In the genomic region with DNA sequence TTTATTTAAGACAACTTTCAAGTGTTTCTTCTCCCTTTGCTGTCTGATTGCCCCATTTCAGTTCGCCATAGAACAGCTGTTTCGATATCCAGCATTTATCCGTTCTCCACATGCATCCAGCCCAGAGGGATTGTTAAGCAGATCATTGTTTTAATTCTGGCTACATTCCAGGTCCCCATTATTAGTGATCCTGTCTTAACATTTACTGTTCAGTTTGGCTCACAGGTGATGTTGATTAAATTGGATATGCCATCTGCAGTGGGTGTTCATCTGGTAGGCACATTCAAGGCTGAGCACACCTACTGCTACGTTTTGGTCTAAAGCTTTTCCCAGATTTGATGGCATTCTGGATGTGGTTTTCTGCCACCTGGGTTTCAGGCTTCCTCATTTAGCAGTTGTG, we compare ENCODE assay signal across 17 mouse cellular contexts.
"Had no signal": no experiment of that assay in that cellular context is flagged by ENCODE, and none has a peak within 500 bp of the region (broad histone marks: within the 10 kb centered on the region; RNA-seq: fewer than 3 reads in every experiment).

No protein-coding gene starts in this region.

- H3K4me3 ChIP-seq: kidney, embryonic 15.5 days; left cerebral cortex, adult 2 months; liver, embryonic 13.5 days; myocyte; stomach, embryonic 15.5 days had no signal

- H3K9me3 ChIP-seq: kidney, embryonic 15.5 days; liver, embryonic 13.5 days; stomach, embryonic 15.5 days had no signal

- H3K36me3 ChIP-seq: kidney, embryonic 15.5 days; liver, embryonic 13.5 days; stomach, embryonic 15.5 days had no signal

- H3K27ac ChIP-seq: kidney, embryonic 15.5 days; left cerebral cortex, adult 2 months; liver, embryonic 13.5 days; stomach, embryonic 15.5 days had no signal

- H3K9ac ChIP-seq: kidney, embryonic 15.5 days; liver, embryonic 13.5 days; stomach, embryonic 15.5 days had no signal

- H3K4me1 ChIP-seq: kidney, embryonic 15.5 days; liver, embryonic 13.5 days; stomach, embryonic 15.5 days had no signal

- H3K4me2 ChIP-seq: kidney, embryonic 15.5 days; liver, embryonic 13.5 days; midbrain, embryonic 11.5 days; stomach, embryonic 15.5 days had no signal

- DNase-seq: kidney, adult 8-10 months; kidney, postnatal 10 days; kidney, postnatal 36 days; layer of hippocampus, postnatal 36 days; liver, embryonic 13.5 days; lung, adult 2 months; lung, postnatal 14 days; lung, postnatal 4 days; midbrain, embryonic 14.5 days; right cerebral cortex, postnatal 25 days; spleen, adult 18-20 months; thymus, postnatal 25 days had no signal

- H3K27me3 ChIP-seq: kidney, embryonic 15.5 days; liver, embryonic 13.5 days; stomach, embryonic 15.5 days had no signal
